Mouse (Mus musculus) mouse embryonic stem cell (cell line): Measurements from ENCODE around the gene F7.

Source experiments
- in situ Hi-C, 2 experiments: fragments of 300-500 bp; cut with MboI; formaldehyde crosslinking; loops; 1 replicate in 1 of 2; 3 replicates in 1 of 2; pipeline ENCODE4 v1.14.3; 2019 to 2020; ENCODE audit warnings: low sequenced_read_pairs in 2 of 2, low pct_unique_long_range_greater_than_20kb in 1 of 2, mixed read lengths in 1 of 2; ENCODE audit not compliant: unreplicated experiment in 1 of 2

The F7 gene

GRCm38 (mm10) chr8:13025487-13026224 is at the start of gene F7:
Gene F7, plus strand, starts transcription at chr8:13026034.
- in situ Hi-C loops, result no loop called here

GRCm38 (mm10) chr8:12976290-12976689 is 49.5 kb upstream of the F7 start:
- in situ Hi-C loops, result no loop called here

GRCm38 (mm10) chr8:12976723-12977122 is 49.1 kb upstream of the F7 start:
- in situ Hi-C loops, result no loop called here

- in situ Hi-C loops, result no loop called here
These were observed 48.5 kb upstream of the F7 start for GRCm38 (mm10) chr8:12977325-12977724.

- in situ Hi-C loops, result no loop called here
These were observed 47.5 kb upstream of the F7 start for GRCm38 (mm10) chr8:12978308-12978707.

- in situ Hi-C loops, result no loop called here
These were observed 47.1 kb upstream of the F7 start for GRCm38 (mm10) chr8:12978726-12979125.

- in situ Hi-C loops, result no loop called here
These were observed 42.0 kb upstream of the F7 start for GRCm38 (mm10) chr8:12983681-12984467.

- in situ Hi-C loops, result no loop called here
These were observed 41.1 kb upstream of the F7 start for GRCm38 (mm10) chr8:12984601-12985243.

- in situ Hi-C loops, result no loop called here
These were observed 40.6 kb upstream of the F7 start for GRCm38 (mm10) chr8:12985259-12985658.

- in situ Hi-C loops, result no loop called here
These were observed 38.3 kb upstream of the F7 start for GRCm38 (mm10) chr8:12987571-12987970.

GRCm38 (mm10) chr8:12988722-12989430 is 37.0 kb upstream of the F7 start:
- in situ Hi-C loops, result no loop called here

- in situ Hi-C loops, result no loop called here
These were observed 34.4 kb upstream of the F7 start for GRCm38 (mm10) chr8:12991411-12991810.

- in situ Hi-C loops, result no loop called here
These were observed 31.4 kb upstream of the F7 start for GRCm38 (mm10) chr8:12994468-12994867.

GRCm38 (mm10) chr8:12995481-12995880 is 30.4 kb upstream of the F7 start:
- in situ Hi-C loops, result no loop called here

- in situ Hi-C loops, result no loop called here
These were observed 29.0 kb upstream of the F7 start for GRCm38 (mm10) chr8:12996831-12997275.

- in situ Hi-C loops, result no loop called here
These were observed 27.5 kb upstream of the F7 start for GRCm38 (mm10) chr8:12998331-12998730.

GRCm38 (mm10) chr8:12999793-13000192 is 26.0 kb upstream of the F7 start:
- in situ Hi-C loops, result no loop called here

- in situ Hi-C loops, result no loop called here
These were observed 18.4 kb upstream of the F7 start for GRCm38 (mm10) chr8:13007458-13007857.

- in situ Hi-C loops, result no loop called here
These were observed 15.5 kb upstream of the F7 start for GRCm38 (mm10) chr8:13010313-13010712.
